Mouse (Mus musculus) right cerebral cortex, postnatal 36 days (tissue): Measurements from ENCODE around the gene Lztr1.

ENCODE experiments used
- DNase-seq, 2 experiments: peaks; one replicate each; pipeline ENCODE4 v3.0.0; 2022; ENCODE audit warnings: low spot score in 2 of 2, mixed read lengths in 1 of 2

Lztr1 gene

DNA sequence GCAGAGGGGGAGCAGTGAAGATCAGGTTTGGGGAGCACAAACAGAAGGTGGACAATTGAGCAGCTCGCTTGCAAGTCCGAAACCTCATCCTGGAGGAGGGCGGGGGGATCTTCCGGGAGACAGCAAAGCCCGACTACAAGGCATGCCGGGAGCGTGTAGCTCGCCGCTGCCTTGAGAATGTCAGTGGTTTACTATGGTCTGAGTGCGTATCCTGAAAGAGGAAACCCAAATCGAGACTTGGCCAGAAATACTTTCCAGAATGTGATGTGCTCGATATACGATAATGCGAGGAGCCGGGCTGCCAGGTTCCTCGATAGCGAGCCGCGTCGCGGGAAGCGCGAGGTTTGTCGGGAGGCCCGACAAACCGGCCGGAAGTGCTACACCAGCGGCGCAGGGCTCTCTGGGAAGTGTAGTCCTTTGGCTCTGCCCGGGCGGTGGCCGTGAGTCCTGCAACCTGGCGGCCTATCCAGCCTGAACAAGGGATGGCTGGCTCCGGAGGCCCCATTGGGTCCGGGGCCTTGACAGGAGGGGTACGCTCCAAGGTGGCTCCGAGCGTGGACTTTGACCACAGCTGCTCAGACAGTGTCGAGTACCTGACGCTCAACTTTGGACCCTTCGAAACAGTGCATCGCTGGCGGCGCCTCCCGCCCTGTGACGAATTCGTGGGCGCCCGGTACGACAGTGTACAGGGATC, at the start of gene Lztr1:
Gene Lztr1, plus strand, starts transcription at position 143 of the 694 bp plus-strand sequence.
- DNase-seq = peak; percentile 87 to 88

DNA sequence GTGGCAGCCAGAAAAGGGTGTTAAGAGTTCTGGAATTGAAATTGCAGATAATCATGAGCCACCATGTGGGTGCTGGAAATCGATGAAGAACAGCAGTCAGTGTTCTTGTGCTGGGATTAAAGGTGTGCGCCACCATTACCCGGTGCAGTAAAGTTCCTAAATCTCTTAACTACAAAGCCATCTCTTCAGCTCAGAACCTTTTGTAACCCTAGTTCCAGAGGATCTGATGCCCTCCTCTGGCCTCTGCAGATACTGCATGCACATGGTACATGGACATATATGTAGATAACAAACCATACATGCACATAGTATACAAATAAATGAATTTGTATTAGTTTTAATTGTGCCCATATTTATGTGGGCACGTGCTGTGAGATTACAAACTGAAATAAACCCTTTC, 48.2 kb upstream of the Lztr1 start:
- DNase-seq = no peak

DNA sequence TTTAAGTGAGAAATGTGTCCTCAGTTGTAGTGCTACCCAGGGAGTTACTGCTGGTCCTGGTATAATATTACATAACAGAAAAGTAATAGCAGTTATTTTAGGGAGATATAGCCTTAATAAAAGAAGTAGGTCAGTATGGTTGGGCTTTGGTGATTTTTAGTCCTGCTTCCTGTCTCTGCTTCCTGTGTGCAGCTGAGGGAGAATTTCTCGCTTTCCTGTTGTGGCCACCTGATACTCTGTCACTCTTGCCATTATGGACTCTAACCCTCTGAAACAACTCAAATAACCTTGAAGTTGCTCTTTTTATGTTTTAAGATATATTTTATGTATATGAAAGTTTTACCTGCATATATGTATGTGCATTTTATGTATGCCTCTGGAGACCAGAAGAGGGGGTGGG, 46.9 kb upstream of the Lztr1 start:
- DNase-seq = no peak

DNA sequence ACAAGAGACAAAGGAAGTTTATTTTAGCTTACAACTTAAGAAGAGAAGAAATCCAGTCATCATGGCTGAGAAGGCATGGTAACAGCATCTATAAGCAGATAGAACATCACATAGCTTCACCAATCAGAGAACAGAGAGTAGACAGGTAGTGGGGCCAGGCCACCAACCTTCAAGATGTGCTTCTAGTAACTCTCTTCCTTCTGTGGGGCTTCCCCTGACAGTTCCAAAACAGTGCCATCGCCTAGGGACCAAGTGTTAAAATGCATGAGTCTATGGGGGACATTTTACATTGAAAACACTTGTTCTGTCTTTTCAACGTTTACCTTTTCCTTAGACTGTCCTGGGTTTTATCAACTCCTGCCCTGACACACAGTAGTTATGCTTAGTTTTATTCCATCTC, 45.3 kb upstream of the Lztr1 start:
- DNase-seq = no peak

DNA sequence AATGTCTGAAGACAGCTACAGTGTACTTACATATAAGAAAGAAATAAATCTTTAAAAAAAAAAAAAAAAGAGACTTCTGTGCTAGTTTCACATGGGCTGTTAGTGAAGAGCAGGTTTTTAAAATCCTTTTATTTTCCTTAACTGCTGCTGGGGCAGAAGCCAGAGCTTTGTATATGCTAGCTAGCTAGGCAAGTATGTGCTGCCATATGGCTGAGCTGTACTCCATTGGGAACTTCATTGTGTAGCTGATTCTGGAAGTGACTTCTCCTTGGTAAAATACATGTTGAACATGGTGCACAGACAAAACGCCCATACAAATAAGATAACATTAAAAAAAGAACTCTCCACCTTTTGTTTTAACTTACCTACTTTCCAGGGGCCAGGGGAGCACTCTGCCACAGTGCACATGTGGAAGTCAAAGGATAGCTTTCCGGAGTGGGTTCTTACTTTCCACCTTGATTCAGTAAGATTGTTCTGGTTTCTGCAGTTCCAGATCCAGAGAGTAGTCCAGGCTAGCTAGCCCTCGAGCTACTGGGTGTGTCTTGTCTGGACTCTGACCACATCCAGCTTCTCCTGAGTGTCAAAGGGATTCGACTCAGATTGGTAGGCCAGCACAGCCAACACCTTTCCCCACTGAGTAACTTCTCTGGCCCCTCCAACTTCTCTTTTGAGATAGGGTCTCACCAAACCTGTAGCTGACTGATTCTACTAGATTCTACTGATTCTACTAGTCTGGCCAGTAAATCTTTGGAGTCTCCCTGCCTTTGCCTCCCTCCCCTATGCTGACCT, 41.4 kb upstream of the Lztr1 start:
- DNase-seq = no peak

DNA sequence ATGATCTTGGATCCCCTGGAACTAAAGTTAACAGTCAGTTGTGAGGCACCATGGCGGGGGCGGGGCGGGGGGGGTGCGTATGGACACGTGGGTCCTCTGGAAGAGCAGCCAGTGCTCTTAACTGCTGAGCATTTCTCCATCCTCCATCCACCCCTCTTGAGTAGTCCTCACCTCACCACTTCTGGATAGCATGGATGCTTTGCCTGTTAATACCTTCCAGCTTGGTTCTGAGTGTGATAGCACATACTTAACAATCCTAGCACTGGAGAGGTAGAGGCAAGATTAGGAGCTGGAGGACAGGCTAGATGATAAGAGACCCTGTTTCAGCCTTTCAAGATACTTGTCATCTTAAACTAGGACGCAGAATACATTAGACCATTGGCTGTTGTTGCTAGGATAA, 36.0 kb upstream of the Lztr1 start:
- DNase-seq = no peak

DNA sequence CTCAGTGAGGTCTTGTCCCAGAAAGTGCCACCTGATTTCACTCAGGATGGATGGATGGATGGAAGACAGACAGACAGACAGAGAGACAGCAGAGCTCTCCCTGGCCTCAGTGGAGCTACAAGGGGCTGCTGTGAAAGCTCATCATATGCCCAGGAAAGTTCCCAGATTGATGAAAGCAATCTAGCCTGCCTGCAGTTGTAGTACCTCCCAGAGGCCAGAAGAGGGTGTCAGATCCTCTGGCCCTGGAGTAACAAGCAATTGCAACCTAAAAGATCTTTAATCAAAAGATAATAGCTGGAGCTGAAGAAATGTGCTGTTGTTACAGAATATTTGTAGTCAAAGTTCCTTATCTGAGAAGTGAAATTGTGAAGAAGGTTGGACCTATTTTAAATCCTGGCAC, 34.4 kb upstream of the Lztr1 start:
- no peak for DNase-seq

DNA sequence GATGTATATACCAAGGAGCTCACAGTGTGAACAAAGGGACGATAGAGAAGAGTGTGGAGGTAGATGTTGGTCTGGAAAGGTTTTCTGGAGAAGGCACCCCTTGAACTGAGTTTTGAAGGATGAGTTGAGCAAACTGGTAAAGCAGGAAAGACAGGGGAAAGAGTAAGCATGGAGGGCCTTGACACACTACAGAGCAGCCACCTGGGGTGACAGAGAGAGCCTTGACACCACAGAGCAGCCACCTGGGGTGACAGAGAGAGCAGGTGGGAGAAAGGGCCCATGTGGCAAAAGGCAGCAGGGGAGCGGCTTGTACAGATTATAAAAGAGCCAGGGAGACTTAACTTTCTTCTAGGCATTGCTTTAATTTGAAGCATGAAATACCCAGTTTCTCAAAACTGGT, 33.7 kb upstream of the Lztr1 start:
- DNase-seq = no peak

DNA sequence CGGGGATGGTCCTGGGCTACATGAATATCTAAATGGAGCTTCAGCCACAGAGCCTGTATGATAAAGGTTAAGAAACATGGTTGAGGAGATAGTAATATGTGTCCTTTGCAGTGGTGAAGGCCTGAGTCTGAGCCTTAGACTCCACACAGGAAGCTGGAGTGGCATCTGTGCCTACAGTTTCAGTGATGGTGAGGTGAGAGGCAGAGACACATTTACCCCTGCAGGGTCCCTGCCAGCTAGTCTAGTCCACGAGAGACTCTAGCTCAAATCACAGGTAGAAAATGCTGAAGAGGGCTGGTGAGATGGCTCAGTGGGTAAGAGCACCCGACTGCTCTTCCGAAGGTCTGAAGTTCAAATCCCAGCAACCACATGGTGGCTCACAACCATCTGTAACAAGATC, 33.2 kb upstream of the Lztr1 start:
- no peak for DNase-seq

DNA sequence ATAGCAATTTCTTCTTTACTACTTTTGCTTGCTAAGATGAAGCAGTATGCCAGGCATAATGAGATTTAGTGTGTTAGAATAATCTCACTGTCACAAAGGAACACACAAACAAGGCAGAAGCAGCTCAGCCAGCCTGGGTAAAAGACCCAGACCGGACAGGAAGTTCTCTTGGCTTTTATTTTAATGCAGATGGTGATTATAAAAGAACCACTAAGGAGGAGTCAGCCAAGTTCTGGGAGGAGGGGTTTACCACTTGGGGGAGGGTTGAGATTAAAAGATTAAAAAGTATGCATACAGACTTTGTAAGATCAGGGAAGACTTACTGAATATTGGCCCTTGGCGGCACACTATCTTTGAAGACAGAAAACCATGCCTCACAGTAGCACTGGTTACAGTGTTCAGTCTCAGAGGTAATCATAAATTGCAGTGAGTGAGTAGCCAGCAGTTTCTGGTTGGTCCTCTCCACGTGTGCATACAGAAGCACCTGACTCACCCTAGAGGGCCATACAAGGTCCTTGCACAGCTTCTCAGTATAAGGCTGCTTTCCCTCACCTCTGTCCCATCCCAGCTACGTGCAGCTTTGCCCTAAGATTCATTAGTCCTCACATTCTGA, 30.1 kb upstream of the Lztr1 start:
- DNase-seq = no peak

DNA sequence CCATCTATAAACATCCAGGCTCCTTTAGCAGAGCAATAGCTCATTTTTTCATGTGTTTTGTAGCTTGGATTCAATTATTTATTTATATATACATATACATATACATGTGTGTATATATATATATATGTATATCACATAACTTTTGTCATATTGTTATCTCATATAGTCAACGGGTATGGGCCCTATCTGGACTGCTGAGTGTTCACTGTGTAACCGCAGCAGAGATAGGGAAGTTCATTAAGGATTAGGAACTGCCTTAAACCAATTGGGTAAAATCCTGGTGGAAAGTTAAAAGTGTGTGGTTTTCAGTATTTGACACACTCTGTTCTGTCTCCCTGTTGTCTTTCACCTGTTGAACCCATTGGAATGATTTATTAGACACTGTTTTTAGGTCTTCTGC, 27.0 kb upstream of the Lztr1 start:
- no peak for DNase-seq

DNA sequence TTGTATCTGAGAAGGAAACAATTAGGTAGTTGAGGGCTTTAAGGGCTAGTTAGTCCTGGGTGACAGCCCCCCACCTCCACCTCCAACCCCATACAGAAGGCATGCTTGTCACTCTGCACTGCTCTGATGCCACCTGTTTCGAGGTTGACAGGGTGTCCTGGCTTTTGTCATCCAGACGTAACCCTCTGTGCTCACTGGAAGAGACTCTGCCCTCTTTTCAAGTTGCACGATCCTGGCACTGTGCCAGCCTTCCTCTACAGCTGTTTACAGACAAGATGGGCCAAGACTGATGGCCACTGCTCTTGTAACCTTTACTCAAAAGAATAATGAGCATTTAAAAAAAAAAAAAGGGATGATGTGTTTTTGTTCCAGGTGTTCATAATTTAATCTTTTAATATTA, 22.0 kb upstream of the Lztr1 start:
- no peak for DNase-seq

DNA sequence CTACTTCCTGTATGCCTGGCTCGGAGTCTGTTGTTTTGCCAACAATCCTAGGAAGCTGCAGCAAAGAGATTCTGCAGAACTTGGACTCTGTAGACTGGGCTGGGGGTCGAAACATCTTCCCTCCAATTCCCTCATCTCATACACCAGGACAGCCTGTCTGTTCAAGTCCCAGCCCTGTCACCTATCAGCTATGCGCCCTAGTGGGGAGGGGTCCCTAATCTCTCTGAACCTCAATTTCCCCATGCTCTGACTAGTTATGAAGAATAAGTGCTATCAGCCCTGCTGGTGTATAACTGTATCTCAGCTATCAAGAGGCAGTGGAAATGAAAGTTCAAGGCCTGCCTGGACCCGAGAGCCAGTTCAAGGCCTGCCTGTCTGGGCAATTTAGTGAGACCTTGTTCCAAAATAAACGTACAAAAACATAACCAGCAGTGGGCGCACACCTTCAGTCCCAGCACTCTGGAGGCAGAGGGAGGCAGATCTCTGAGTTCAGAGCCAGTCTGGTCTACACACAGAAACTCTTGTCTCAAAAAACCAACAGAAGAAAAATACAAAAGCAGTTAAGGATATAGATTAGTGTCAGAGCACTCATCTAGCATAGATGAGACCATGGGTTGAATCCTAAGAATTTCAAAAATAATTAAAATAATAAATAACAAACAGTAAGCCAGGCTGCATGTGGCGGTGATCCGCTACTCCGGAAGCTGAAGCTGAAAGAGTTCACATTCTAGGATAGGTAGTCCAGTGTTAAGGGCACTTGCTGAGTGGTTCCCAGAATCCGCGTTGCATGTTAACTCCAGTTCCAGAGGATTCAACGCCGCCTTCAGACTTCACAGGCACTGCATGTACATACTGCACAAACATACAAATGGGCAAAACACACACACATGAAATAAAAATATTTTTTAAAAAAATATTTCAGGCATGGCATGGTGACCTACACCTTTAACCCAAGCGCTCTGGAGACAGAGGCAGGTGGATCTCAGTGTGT, 19.7 kb upstream of the Lztr1 start:
- no peak for DNase-seq

DNA sequence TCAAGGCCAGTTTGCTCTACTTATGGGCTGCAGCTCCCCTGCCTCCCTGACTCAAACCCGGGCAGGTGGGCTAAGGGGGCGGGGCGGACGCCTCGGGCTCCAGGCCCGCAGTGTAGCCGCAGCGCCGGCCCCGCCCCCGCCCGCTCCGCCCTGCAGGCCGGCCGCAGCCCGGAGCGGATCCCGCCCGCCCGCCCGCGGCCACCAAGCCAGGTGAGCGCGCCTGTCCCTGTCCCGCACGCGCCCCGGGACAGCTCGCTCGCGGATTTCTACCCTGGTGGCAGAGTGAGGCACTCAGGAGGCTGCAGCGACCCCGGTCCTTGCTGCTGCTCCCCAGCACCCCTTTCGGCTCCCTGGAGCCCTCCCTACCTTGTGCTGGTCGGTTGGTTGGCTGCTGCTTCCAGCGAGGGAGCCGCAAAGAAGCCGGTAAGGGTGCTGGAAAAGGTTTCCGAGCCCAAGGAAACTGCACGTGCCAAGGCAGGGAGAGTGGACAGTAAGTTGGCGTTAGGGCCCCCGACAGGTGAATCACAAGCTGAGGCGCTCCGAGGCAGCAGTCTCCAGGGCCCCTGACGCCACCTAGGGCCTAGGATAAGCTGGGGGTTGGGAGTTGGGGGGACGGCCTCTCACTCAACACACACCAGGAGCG, 18.9 kb upstream of the Lztr1 start, which contains the start of gene Aifm3:
Gene Aifm3, plus strand, starts transcription at position 143 of the 643 bp plus-strand sequence.
- no peak for DNase-seq

DNA sequence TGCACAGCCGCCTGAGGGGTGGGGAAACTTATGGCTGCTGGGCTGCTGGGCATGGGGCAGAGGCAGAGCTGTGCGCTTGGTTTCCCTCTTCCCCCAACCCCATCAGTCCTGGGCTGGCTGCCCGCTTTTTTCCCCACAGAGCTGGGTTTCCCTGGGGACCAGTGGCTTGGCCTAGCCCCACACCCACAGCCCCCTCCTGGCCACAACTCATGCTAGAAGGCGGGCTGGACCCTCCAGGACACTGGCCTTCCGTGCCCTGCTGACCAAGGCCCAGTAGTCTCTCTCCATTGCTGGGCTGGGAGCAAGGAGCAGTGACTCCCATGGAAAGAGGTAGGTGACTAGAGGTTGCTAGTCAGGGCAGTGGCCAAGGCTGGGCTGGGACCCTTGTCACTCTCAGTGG, 17.3 kb upstream of the Lztr1 start:
- DNase-seq = no peak

DNA sequence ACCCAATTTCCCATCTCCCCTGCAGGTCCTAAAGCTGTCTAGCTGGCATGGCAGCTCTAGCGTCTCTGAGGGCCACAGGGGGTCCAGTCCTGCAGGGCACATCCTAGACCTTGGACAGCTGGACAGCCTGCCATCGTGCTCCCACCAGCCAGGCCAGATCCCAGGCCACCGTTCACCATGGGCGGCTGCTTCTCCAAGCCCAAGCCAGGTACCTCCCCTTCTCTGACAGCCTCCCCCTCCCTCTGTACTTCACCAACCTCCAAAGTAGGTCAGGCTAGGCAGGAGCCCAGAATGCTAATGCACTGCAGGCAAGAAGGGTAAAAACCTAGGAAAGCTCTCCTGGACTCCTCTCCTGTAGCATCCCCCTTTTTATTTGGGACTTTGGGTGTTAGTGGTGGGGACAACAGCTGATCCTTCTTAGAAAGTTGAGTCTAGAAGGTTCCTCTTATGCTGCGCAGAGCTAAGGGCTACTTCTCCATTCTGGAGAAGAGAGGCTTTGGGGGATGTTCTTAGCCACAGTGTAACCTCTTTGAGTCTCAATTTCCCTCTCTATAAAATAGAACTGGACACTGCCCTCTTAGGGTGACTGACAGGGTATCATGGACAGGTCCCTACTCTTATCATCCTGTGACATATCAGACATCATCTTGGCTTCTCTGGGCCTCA, 16.5 kb upstream of the Lztr1 start:
- DNase-seq = peak in 1 of 2 experiments; percentile 64

DNA sequence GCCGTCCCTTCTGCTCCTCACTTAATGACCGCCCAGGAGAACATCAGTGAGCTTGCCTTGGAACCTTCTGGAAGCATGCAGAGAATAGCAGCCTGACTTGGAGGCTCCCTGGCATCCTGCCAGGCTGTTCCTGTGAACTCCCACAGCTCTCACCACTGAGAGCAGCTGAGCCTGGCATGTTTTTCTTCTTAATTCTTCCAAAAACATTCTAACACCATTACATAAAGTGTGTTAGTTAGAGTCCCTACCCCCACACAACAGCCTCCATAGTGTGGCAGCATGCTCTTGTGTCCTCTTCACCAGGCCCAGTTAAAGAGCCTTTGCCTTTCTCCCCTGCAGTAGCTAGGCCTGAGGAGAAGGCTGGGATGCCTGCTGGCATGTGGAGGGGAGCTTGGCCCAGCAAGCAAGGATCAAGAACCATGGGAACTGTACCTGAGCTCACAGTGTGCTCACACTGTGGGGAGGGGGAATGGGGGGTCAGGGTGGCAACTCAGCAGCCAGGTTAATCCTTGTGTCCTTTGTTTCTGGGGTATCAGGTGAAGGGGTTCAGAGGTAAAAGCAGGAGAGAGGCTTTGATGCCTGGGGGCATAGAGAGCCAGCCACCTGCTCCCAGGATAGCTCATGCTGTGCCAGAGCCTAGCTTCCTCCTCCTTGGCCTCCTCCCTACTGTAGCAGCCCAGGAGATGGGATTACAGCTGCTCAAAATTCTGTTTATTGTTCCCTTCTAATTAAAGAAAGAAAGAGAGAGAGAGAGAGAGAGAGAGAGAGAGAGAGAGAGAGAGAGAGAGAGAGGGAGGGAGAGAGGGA, 11.8 kb upstream of the Lztr1 start:
- DNase-seq = peak; percentile 90 to 93

DNA sequence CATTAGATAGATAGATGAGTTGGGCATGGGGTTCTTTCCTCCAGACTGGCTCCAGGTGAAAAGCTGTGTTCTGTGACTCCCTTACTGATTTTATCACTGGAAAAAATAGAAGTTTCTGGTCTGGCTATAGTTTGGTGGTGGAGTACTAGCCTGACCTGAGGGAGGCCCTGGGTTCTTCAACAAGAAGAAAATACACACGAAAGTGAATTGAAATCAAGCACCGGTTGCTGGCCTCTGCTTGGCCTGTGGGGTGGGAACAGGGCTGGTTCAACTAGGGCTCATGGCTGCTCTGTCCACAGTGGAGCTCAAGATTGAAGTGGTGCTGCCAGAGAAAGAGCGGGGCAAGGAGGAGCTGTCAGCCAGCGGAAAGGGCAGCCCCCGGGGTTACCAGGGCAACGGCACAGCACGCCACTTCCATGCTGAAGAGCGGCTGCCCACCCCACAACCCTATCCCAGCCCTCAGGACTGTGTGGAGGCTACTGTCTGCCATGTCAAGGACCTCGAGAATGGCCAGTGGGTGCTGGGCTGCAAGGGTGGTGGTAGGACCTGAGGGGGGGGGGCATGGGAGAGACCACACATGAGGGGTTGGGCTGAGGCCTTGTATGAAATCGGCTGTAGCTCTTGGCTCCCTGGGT, 9.1 kb upstream of the Lztr1 start:
- DNase-seq = no peak

DNA sequence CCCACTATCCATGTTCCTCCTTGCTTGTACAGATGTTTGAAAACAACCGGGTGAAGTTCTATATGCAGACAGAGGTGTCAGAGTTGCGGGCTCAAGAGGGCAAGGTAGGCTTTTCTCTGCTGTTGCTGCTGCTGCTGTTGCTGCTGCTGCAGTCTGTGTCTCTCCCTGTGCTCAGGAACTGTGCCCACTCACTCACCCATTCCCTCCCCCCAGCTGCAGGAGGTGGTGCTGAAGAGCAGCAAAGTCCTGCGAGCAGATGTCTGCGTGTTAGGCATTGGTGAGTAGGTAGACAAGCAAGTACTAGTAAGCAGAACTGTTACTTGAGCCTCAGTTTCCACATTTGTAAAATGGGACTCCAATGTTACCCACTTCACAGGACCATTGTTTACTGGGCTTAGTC, 5.8 kb upstream of the Lztr1 start:
- DNase-seq = no peak
